Mouse (Mus musculus) thymus, postnatal 25 days (tissue): ENCODE data around the gene Ppara.

ENCODE experiments used
- DNase-seq: peaks from one replicate; pipeline ENCODE4 v3.0.0; 2022

The Ppara gene

GRCm38 (mm10) chr15:85730027-85730426 is 4.8 kb upstream of the Ppara start:
- no peak for DNase-seq

DNA sequence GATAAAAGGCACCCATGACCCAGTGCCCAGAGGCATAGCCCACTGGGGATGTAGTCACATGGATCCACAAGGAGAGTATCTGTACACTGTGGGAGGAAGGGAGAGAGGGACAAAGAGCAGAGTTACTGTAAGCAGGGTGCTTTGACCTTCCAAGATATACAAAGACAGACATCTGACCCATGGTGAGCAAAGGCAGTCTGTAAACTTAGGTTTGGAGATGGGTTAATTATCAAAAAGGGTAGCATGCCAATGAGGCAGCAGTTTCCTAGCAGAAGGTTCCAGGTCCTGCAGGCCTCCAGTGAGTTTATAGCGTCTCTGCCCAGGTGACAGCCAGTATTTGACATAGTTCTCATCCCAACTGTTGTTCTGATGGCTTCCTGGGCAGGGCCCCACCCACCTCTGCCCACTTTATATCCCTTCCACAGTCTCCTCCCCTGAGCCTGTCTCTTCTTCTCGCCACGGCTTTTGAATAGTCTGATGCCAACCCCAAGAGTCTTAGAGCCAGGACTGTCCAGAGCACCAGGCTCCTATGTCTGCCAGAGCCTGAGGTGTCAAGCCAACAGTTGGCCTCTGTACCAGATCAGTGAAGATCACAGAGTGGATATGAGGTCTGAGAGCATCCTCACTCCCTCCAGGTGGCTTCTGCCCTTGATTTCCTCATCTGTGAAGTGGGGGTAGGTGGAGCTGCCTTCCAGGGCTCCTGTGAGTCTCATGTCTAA is 2.7 kb upstream of the Ppara start:
- DNase-seq: no peak

DNA sequence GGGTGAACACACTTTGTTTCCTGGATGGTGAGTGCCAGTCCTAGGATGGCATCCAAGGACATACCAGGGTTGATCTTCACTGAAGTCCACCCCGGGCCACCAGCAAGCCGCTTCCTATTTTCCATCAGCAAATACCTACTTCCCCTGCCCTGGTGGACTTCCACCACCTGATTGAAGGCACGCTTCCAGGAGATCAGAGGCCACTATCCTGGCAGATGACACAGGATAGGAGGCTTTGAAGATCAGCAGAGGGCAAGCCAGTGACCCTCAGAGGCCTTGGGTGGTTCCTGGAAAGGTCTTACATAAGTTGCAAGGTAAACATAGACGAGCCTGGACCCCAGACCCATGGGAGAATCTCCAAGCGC is 2.2 kb upstream of the Ppara start:
- DNase-seq: no peak

GRCm38 (mm10) chr15:85733686-85734085 is 1.1 kb upstream of the Ppara start:
- no peak for DNase-seq

- no peak for DNase-seq
These were observed 635 bp upstream of the Ppara start for GRCm38 (mm10) chr15:85734148-85734547.

DNA sequence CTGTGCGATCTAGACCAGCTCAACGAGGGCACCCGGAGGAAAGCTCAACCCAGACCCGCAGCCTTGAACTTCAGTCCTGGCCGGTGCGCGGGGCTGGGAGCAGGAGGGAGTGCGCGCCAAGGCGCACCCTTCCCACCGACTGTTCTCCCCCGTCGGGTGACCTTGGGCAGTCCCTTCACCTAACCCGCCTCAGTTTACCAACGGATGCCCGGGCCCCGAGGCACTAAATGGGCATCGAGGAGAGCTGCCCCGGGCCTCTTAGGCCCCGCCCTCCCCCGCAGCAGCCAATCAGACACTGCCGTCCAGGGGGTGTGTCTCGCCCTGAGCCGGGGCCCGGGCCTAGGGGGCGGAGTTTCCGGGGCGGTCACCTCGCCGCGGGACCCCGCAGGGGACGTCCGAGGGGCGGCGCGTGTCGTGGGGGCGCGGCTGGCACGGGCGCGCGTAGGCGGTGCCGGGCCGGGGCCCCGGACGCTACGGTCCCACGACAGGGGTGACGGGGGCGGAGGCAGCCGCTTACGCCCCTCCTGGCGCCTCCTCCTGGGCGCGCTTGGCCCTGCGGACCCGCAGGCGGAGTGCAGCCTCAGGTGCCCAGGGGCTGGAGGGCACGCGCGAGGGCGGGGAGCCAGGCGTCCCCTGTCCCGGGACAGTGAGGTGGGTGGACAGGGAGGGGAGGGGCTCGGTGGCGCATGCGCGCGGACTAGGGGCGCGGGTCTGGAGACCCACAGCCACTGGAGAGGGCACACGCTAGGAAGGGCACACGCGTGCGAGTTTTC is 466 bp downstream of the Ppara start:
- peak; percentile 82 for DNase-seq

DNA sequence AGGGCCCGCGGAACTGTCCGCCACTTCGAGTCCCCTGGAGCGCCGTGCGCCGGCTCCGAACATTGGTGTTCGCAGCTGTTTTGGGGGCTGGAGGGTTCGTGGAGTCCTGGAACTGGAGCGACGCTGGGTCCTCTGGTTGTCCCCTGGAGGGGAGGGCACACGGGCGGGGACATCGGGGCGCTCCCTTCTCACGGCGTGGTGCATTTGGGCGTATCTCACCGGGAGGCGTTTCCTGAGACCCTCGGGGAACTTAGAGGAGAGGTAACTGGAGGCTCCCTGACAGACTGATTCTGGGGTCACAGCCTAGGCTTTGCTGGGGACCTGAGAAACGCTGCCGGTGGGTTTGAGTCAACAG is 1.0 kb downstream of the Ppara start:
- DNase-seq: no peak

DNA sequence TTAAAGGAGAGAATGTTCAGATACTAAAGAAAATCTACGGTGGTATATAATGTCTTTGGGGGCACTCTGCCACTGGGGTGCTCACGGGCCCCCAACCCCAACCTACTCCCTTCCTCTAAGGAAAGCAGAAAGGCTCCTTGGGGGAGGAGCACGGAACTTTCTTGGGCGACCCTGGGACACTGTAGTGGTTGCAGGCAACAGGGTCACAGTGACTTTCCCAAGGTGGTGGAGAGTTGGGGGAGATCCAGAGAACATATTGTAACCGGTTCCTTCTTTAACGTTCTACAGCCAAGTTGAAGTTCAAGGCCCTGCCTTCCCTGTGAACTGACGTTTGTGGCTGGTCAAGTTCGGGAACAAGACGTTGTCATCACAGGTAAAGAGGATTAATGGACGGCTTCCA is 1.7 kb downstream of the Ppara start:
- no peak for DNase-seq

- no peak for DNase-seq
These were observed 3.6 kb downstream of the Ppara start for GRCm38 (mm10) chr15:85738416-85738815.

GRCm38 (mm10) chr15:85738939-85739338 is 4.2 kb downstream of the Ppara start:
- no peak for DNase-seq

- DNase-seq: no peak
These were observed 7.8 kb downstream of the Ppara start for GRCm38 (mm10) chr15:85742608-85743007.

DNA sequence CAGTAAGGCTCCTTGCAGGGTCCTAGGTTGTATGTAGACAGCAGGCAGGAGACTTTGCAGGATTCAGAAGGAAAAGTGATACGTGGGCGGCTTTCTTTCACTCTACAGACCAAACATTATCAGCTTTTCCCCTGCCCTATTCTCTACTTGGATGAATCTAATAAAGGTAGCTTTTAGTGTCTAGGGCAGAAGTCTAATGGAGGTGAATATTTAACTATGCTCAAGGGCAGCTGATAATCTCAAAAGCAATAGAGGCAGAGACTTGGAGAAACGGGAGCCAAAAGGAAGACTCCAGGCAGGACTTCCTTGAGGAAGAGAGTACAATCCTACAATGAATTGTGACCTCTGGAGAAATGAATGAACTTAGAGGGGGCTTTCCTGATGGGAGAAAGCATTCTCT is 9.2 kb downstream of the Ppara start:
- DNase-seq: no peak

- no peak for DNase-seq
These were observed 11.4 kb downstream of the Ppara start for GRCm38 (mm10) chr15:85746178-85746577.

- no peak for DNase-seq
These were observed 11.9 kb downstream of the Ppara start for GRCm38 (mm10) chr15:85746671-85747070.

DNA sequence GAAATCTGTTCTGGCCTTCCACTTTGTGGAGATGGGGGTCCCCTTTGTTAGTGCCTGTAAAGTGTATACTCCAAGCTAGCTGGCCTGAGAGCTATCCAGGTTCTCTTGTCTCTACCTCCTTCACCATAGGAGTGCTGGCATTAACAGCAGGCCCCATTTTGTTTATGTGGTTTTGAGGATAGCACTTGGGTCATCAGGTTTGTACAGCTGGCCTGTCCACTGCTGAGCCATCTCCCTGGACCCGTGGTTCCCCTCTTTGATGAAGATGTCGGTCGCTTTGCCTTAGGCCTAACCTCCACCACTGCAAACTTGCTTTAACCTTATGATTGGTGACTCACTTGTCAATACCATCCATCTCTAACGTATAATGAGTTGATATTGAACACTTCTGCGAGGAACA is 13.2 kb downstream of the Ppara start:
- no peak for DNase-seq

DNA sequence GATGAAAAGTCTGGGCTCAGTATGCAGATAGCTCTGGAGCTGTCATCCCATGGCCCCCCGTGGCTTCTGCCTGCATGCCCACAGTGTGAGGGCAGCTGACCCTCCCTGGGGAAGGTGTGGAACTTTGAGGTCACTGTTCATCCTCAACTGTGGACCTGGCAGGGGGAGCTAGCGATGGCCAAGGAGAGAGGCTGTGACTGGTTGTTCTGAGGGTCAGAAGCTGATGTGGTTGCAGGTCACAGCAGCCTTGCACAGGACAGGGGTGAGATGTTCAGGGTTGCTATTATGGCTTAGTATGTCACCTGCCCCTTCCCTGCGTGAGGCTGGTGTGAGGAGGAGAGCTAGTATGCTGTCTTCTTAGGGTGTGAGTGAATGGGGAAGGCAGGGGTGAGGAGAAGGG is 13.7 kb downstream of the Ppara start:
- no peak for DNase-seq

DNA sequence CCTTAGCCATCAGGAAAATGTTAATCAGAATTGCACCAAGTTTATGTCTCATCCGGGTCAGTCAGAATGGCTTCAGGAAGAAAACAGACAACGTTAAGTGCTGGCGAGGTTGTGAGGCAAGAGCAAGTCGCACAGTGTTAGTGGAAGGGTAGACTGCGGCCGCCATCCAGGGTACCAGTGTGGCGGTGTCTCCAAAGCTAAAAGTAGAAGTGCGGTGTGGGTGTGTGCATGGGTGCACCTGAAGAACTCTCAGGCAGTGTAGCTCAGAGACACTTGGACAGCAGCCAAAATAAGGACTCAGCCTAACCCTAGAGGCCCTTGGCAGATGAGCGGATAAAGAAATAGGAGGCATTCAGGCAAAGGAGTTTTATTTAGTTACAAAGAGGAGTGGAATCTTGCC is 14.4 kb downstream of the Ppara start:
- DNase-seq: no peak

- DNase-seq: no peak
These were observed 15.3 kb downstream of the Ppara start for GRCm38 (mm10) chr15:85750115-85750514.

- DNase-seq: no peak
These were observed 17.9 kb downstream of the Ppara start for GRCm38 (mm10) chr15:85752655-85753054.

DNA sequence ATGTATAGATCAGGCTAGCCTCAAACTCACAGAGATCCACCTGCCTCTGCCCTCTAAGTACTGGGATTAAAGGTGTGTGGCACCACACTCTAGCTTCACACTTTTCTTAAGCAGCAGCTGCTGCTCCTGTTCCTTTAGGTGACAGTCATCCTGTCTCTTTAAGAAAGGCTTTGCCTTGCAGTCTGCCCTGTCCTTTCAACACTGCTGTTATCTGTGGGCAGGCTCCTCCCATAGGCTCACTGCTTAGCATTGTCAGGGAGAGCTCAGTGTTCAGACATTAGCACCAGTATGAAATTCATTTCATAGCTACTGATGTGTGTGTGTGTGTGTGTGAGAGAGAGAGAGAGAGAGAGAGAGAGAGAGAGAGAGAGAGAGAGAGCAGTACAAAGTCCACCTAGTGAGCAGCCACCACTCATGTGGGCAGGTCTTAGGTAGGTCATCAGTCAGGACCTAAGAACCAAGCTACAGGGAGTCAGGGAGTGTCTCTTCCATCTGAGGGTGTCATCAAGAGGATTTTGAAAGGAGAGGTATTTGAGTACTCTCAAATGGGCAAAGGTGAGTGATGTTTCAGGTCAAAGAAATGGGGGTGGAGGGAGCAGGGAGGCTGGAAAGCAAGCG is 19.4 kb downstream of the Ppara start:
- no peak for DNase-seq

- no peak for DNase-seq
These were observed 20.4 kb downstream of the Ppara start for GRCm38 (mm10) chr15:85755214-85755613.

GRCm38 (mm10) chr15:85756611-85757010 is 21.8 kb downstream of the Ppara start:
- no peak for DNase-seq

DNA sequence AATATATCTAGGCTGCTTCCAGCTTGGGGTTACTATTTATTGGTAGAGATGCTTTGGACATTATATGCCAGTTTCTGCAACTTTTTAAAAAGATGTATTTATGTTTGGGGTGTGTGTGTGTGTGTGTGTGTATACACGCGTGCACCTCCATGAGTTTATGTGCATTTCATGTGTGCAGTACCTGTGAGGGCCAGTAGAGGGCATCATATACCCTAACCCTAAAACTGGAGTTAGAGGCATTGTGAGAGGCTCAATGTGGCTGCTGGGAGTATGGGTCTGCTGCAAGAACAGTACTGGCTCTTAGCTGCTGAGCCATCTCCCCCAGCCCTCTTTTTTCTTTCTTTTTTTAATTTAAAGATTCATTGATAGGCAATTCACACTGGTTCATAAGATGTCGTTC is 23.0 kb downstream of the Ppara start:
- DNase-seq: no peak

GRCm38 (mm10) chr15:85762761-85763160 is 28.0 kb downstream of the Ppara start:
- no peak for DNase-seq
